Mouse (Mus musculus) heart, embryonic 14.5 days (tissue): ENCODE measurements around the gene Arl13b. TPM values are rescaled to one million over a fixed set of nuclear protein-coding genes. Genes with fewer than 3 reads are reported as not detected.
A peak's percentile ranks its signal among the peaks of the same experiment; 100 is the strongest.

ENCODE experiments used
- ATAC-seq: fragments of 200-750 bp; cut with Nextera tagmentation; 2 replicates; pipeline ENCODE4 v1.8.0; 2017; ENCODE audit warnings: low read depth, moderate TSS enrichment; ENCODE audit not compliant: insufficient number of reproducible peaks, insufficient read depth, low FRiP score
- H3K27ac ChIP-seq, 2 experiments: fragments of 200-500 bp in 1 of 2; fragments of 300-500 bp in 1 of 2; sonication (generic) in 1 of 2; replicated peaks in 1 of 2; 2 replicates each; pipeline ENCODE4 v1.5.1; 2012 to 2014; ENCODE audit warnings: low read depth in 2 of 2, low read length in 2 of 2, control low read depth in 1 of 2, mild to moderate bottlenecking in 1 of 2, mixed read lengths in 1 of 2; ENCODE audit not compliant: control insufficient read depth in 1 of 2, insufficient read depth in 1 of 2
- H3K27me3 ChIP-seq: fragments of 300-500 bp; sonication (generic); 2 replicates; pipeline ENCODE4 v1.6.1; 2014; ENCODE audit warnings: mild to moderate bottlenecking, low read length, control low read depth; ENCODE audit not compliant: control insufficient read depth, insufficient read depth
- H3K36me3 ChIP-seq: fragments of 300-500 bp; sonication (generic); 2 replicates; pipeline ENCODE4 v1.6.1; 2014; ENCODE audit warnings: mild to moderate bottlenecking, control low read depth, low read length, mixed read lengths; ENCODE audit not compliant: control insufficient read depth, insufficient read depth
- H3K4me1 ChIP-seq, 2 experiments: fragments of 200-500 bp in 1 of 2; fragments of 300-500 bp in 1 of 2; sonication (generic) in 1 of 2; 2 replicates each; pipeline ENCODE4 v1.6.1; 2012 to 2014; ENCODE audit warnings: low read length in 2 of 2, control low read depth in 1 of 2, mixed read lengths in 1 of 2; ENCODE audit not compliant: control insufficient read depth in 2 of 2, insufficient read depth in 2 of 2
- H3K4me2 ChIP-seq: fragments of 300-500 bp; sonication (generic); 2 replicates; pipeline ENCODE4 v1.6.1; 2014; ENCODE audit warnings: mild to moderate bottlenecking, low read length
- H3K4me3 ChIP-seq, 2 experiments: fragments of 200-500 bp in 1 of 2; fragments of 300-500 bp in 1 of 2; sonication (generic) in 1 of 2; 2 replicates each; pipeline ENCODE4 v1.5.1; 2012 to 2014; ENCODE audit warnings: low read length in 2 of 2, mild to moderate bottlenecking in 2 of 2, control low read depth in 1 of 2, low read depth in 1 of 2, moderate library complexity in 1 of 2; ENCODE audit not compliant: control insufficient read depth in 1 of 2, insufficient read depth in 1 of 2
- H3K9ac ChIP-seq: fragments of 300-500 bp; sonication (generic); 2 replicates; pipeline ENCODE4 v1.6.1; 2014; ENCODE audit warnings: mild to moderate bottlenecking, low read length
- H3K9me3 ChIP-seq: fragments of 300-500 bp; sonication (generic); 2 replicates; pipeline ENCODE4 v1.6.1; 2016; ENCODE audit warnings: low read length, control low read depth; ENCODE audit not compliant: control insufficient read depth
- WGBS: fragments of 180-500 bp; shearing (Covaris S2); extraction: QIAGEN DNeasy Blood & Tissue Kit; methylation state at CpG from one replicate; pipeline ENCODE4 v1.1.7; 2014; 5-methylcytosine and 5-hydroxymethylcytosine counted together
- polyA plus RNA-seq: library from polyadenylated mRNA; unstranded; fragments of >200 nt; fragmentation: Nextera tagmentation; extraction: Ambion mirVana; gene quantifications from 2 replicates; pipeline ENCODE4 v1.2.1, GENCODE M21; 2014

The Arl13b gene
- polyA plus RNA-seq, 1 experiment from 2014 or later, result 9.3 TPM

GRCm38 (mm10) chr16:62857498-62857897 lies 10.7 kb upstream of the Arl13b start:
- no peak overlapping the region for H3K27ac ChIP-seq
- H3K9me3 ChIP-seq, result no peaks in the 10 kb centered on the region
- ATAC-seq, result no peak
- no peaks in the 10 kb centered on the region for H3K4me1 ChIP-seq
- H3K9ac ChIP-seq, result no peak overlapping the region
- H3K36me3 ChIP-seq, result no peaks in the 10 kb centered on the region
- H3K27me3 ChIP-seq, result no peaks in the 10 kb centered on the region
- H3K4me3 ChIP-seq, result no peak overlapping the region
- no peak overlapping the region for H3K4me2 ChIP-seq
- 92% methylated on average over 2 of the region's 2 CpGs for WGBS

- no peak overlapping the region for H3K4me3 ChIP-seq
- H3K4me2 ChIP-seq, result no peak overlapping the region
- ATAC-seq, result no peak
- H3K9ac ChIP-seq, result no peak overlapping the region
- no peaks in the 10 kb centered on the region for H3K4me1 ChIP-seq
- no peaks in the 10 kb centered on the region for H3K27me3 ChIP-seq
- no peaks in the 10 kb centered on the region for H3K36me3 ChIP-seq
- no peak overlapping the region for H3K27ac ChIP-seq
- H3K9me3 ChIP-seq, result no peaks in the 10 kb centered on the region
- WGBS, result 89% methylated on average over 2 of the region's 2 CpGs
Measured at GRCm38 (mm10) chr16:62856273-62856672, 9.4 kb upstream of the Arl13b start.

GRCm38 (mm10) chr16:62855385-62855784 lies 8.5 kb upstream of the Arl13b start:
- Histone ChIP-seq H3K27me3 (no peaks in the 10 kb centered on the region), H3K4me1 (no peaks in the 10 kb centered on the region), H3K27ac (no peak overlapping the region), H3K4me2 (peak overlapping the region; percentile 95), H3K4me3 (peak overlapping the region in 1 of 2 experiments; percentile 65; a peak in 1 of 4 replicates), H3K36me3 (no peaks in the 10 kb centered on the region), H3K9ac (no peak overlapping the region), H3K9me3 (no peaks in the 10 kb centered on the region)
- 64% methylated on average over 6 of the region's 6 CpGs for WGBS
- ATAC-seq, result no peak

GRCm38 (mm10) chr16:62854191-62855068 lies 7.6 kb upstream of the Arl13b start, which contains the start of gene Pros1:
Pros1 (plus strand) TSS chr16:62854307.
- no peaks in the 10 kb centered on the region for H3K36me3 ChIP-seq
- WGBS, result 4% methylated on average over 36 of the region's 42 CpGs

GRCm38 (mm10) chr16:62853611-62854126 lies 6.8 kb upstream of the Arl13b start:
- 11% methylated on average over 3 of the region's 3 CpGs for WGBS

More at GRCm38 (mm10) chr16:62854191-62855068, 7.6 kb upstream of the Arl13b start, which contains the start of gene Pros1:
- Histone ChIP-seq H3K27ac (peak within 1 kb of the TSS; percentile 64 to 66; a peak in 3 of 4 replicates), H3K27me3 (no peaks in the 10 kb centered on the region), H3K4me1 (no peaks in the 10 kb centered on the region), H3K9ac (peak within 1 kb of the TSS; percentile 84), H3K4me3 (peak within 1 kb of the TSS; percentile 65 to 78), H3K9me3 (no peaks in the 10 kb centered on the region), H3K4me2 (peak within 1 kb of the TSS; percentile 95)
- peak; percentile 92 for ATAC-seq

GRCm38 (mm10) chr16:62852464-62853252 lies 5.8 kb upstream of the Arl13b start:
- no peaks in the 10 kb centered on the region for H3K27me3 ChIP-seq
- no peak overlapping the region for H3K9ac ChIP-seq
- H3K9me3 ChIP-seq, result no peaks in the 10 kb centered on the region
- H3K36me3 ChIP-seq, result no peaks in the 10 kb centered on the region
- H3K27ac ChIP-seq, result no peak overlapping the region
- WGBS, result 84% methylated on average over 3 of the region's 3 CpGs
- H3K4me1 ChIP-seq, result no peaks in the 10 kb centered on the region
- H3K4me2 ChIP-seq, result no peak overlapping the region
- ATAC-seq, result no peak
- no peak overlapping the region for H3K4me3 ChIP-seq

More at GRCm38 (mm10) chr16:62853611-62854126, 6.8 kb upstream of the Arl13b start:
- Histone ChIP-seq H3K36me3 (no peaks in the 10 kb centered on the region), H3K4me2 (peak overlapping the region; percentile 95), H3K4me1 (no peaks in the 10 kb centered on the region), H3K4me3 (peak overlapping the region; percentile 65 to 78; a peak in 3 of 4 replicates), H3K27me3 (no peaks in the 10 kb centered on the region), H3K27ac (peak overlapping the region in 1 of 2 experiments; percentile 64; a peak in 1 of 4 replicates), H3K9ac (peak overlapping the region; percentile 84), H3K9me3 (no peaks in the 10 kb centered on the region)
- no peak for ATAC-seq

GRCm38 (mm10) chr16:62845341-62845740 lies 1.5 kb downstream of the Arl13b start:
- Histone ChIP-seq H3K9ac (no peak overlapping the region), H3K27me3 (no peaks in the 10 kb centered on the region), H3K4me1 (peaks cover 0 to 10% of the 10 kb centered on the region in 2 experiments; a peak in 2 of 4 replicates), H3K27ac (no peak overlapping the region), H3K4me2 (no peak overlapping the region), H3K4me3 (no peak overlapping the region), H3K9me3 (no peaks in the 10 kb centered on the region), H3K36me3 (no peaks in the 10 kb centered on the region)
- 85% methylated on average over 6 of the region's 6 CpGs for WGBS
- ATAC-seq, result no peak
